8 mouse cellular contexts compared by ENCODE assay signal in genomic region chr19:59418024-59418423, GRCm38 (mm10). TPM values are rescaled to one million over a fixed set of nuclear protein-coding genes. Genes with fewer than 3 reads are reported as not detected.
DNase-seq lines count a peak whose midpoint lies in the region; ATAC-seq lines count a peak whose summit lies in the region.

No protein-coding gene starts in this region.

- peak; percentile 54; the same call in 1 of the 2 replicates for ATAC-seq in hindbrain, embryonic 13.5 days (ENCODE audit: low FRiP score)
- ATAC-seq in megakaryocyte, adult 5-6 weeks (ENCODE audit: poor library complexity, severe bottlenecking), result peak; percentile 94

- no peak overlapping the region for H3K4me3 ChIP-seq in hindbrain, embryonic 13.5 days

- peak overlapping the region; percentile 29 for H3K4me2 ChIP-seq in hindbrain, embryonic 13.5 days

- H3K9ac ChIP-seq in hindbrain, embryonic 13.5 days, result no peak overlapping the region

- H3K27me3 ChIP-seq in hindbrain, embryonic 13.5 days, result peaks cover 21% of the 10 kb centered on the region

- peaks cover 3% of the 10 kb centered on the region; the same call in 1 of the 2 replicates for H3K4me1 ChIP-seq in hindbrain, embryonic 13.5 days (replicated peaks)

- peak; percentile 92 for DNase-seq in ZHBTc4 (ENCODE audit: low read depth, low spot score)
- DNase-seq in cerebellum, postnatal 25 days, result peak; percentile 87 to 91
- DNase-seq in frontal cortex, postnatal 14 days (ENCODE audit: low spot score in 2 of 2), result peak; percentile 81 to 95
- DNase-seq in layer of hippocampus, postnatal 36 days, result peak; percentile 92 to 94
- peak; percentile 97 to 98 for DNase-seq in right cerebral cortex, adult 2 months (ENCODE audit: low spot score in 2 of 2)
- peak; percentile 92 for DNase-seq in urinary bladder, postnatal 25 days (ENCODE audit: low spot score)

- no peaks in the 10 kb centered on the region for H3K36me3 ChIP-seq in hindbrain, embryonic 13.5 days

- no peak overlapping the region for H3K27ac ChIP-seq in hindbrain, embryonic 13.5 days

- H3K9me3 ChIP-seq in hindbrain, embryonic 13.5 days, result no peaks in the 10 kb centered on the region

- 3% methylated on average over 15 of the region's 15 CpGs for WGBS in hindbrain, embryonic 13.5 days

RNA-seq across cellular contexts. Expression of gene Emx2, which starts 40.1 kb away (rescaled TPM):
- 0.74 and 1.1 TPM in 2 replicates for polyA plus RNA-seq in hindbrain, embryonic 13.5 days (2015; fragmentation: Nextera tagmentation; extraction: Ambion mirVana)
- 10 to 100 TPM; 27.0 to 29.0 TPM for total RNA-seq in layer of hippocampus, postnatal 36 days (2021)
- not detected in 2 replicates for total RNA-seq in megakaryocyte, adult 5-6 weeks (2015)
- total RNA-seq in megakaryocyte, adult 5-6 weeks (2017), result not detected in 2 replicates

Comparison
In these comparisons a context has a peak if more than half of its experiments do, and no peak if none do; other contexts are left out.
1. RNA of gene Emx2, which starts 40.1 kb away (total RNA-seq): 27.0 to 29.0 TPM in layer of hippocampus, postnatal 36 days; not detected in megakaryocyte, adult 5-6 weeks; every median in the first group is over 10 times any median in the second.
2. Peak in every context shown above with its lines, with median percentiles within 50 percentile points of each other: DNase-seq.